Comparison of ENCODE assay signal across 37 mouse cellular contexts in the genomic region with DNA sequence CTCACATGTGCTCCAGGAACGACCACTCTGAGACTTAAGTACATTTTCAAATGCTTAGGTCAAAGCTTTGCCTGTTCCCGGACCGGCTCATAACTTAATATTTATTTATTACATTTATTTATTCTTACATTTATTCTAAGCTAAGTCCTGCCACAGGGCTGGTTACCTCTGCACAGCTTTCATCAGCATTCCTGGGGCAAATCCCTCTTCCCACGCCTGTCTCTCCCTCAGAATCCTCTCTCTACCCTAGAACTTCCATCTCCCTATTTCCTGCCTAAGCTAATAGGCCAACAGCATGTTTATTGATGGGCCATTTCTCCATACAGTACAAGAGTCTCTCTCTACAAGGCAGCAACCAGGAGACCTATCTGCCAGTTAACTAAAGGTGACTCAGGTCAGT. TPM values are rescaled to one million over a fixed set of nuclear protein-coding genes. Genes with fewer than 3 reads are reported as not detected.
"Had no signal": no experiment of that assay in that cellular context is flagged by ENCODE, and none has a peak within 500 bp of the region (broad histone marks: within the 10 kb centered on the region; RNA-seq: fewer than 3 reads in every experiment).

No protein-coding gene starts in this region.

- H3K4me2 ChIP-seq: heart, embryonic 12.5 days; hindbrain, embryonic 12.5 days; hindbrain, embryonic 14.5 days; limb, embryonic 12.5 days; liver, embryonic 11.5 days; liver, embryonic 13.5 days had no signal

- H3K36me3 ChIP-seq: heart, embryonic 10.5 days; heart, embryonic 12.5 days; hindbrain, embryonic 10.5 days; hindbrain, embryonic 12.5 days; limb, embryonic 10.5 days; limb, embryonic 12.5 days; liver, embryonic 13.5 days had no signal

- H3K4me3 ChIP-seq: heart, embryonic 10.5 days; heart, embryonic 12.5 days; hindbrain, embryonic 10.5 days; hindbrain, embryonic 12.5 days; layer of hippocampus, adult 2 months; left cerebral cortex, adult 2 months; limb, embryonic 10.5 days; limb, embryonic 12.5 days; liver, embryonic 13.5 days had no signal

- H3K9ac ChIP-seq: forebrain, postnatal 0 days; heart, embryonic 12.5 days; hindbrain, embryonic 12.5 days; hindbrain, embryonic 14.5 days; limb, embryonic 12.5 days; liver, embryonic 13.5 days had no signal

- H3K27ac ChIP-seq: heart, embryonic 10.5 days; hindbrain, embryonic 10.5 days; hindbrain, embryonic 12.5 days; hindbrain, embryonic 14.5 days; layer of hippocampus, adult 2 months; left cerebral cortex, adult 2 months; limb, embryonic 10.5 days; limb, embryonic 12.5 days; liver, embryonic 13.5 days had no signal

- DNase-seq: forebrain, postnatal 0 days; gastrocnemius, postnatal 14 days; gastrocnemius, postnatal 36 days; heart, postnatal 10 days; heart, postnatal 4 days; kidney, adult 18-20 months; kidney, adult 8-10 months; kidney, postnatal 10 days; kidney, postnatal 25 days; kidney, postnatal 4 days; liver; liver, embryonic 13.5 days had no signal

- H3K9me3 ChIP-seq: heart, embryonic 10.5 days; hindbrain, embryonic 12.5 days; limb, embryonic 10.5 days; limb, embryonic 12.5 days; liver, embryonic 13.5 days had no signal

- ATAC-seq: forebrain, postnatal 0 days; hindbrain, embryonic 16.5 days; inflammation-experienced regulatory T-cells, adult 6 months had no signal

- H3K4me1 ChIP-seq: hindbrain, embryonic 12.5 days; limb, embryonic 12.5 days; liver, embryonic 13.5 days had no signal

RNA-seq across cellular contexts. Expression of a gene that starts 1.4 kb away (rescaled TPM):
- total RNA-seq: gastrocnemius, adult 18-20 months; gastrocnemius, postnatal 36 days; granulocyte monocyte progenitor cell, adult 5-6 weeks; heart, adult 8-10 months; heart, postnatal 10 days; heart, postnatal 25 days had no signal
- polyA plus RNA-seq: heart, embryonic 10.5 days; heart, embryonic 14.5 days; hindbrain, embryonic 12.5 days; inflammation-experienced regulatory T-cells, adult 6 months; kidney, embryonic 14.5 days; kidney, embryonic 16.5 days; limb, embryonic 10.5 days; limb, embryonic 12.5 days; liver, embryonic 11.5 days; liver, embryonic 13.5 days had no signal

RNA-seq across cellular contexts. Expression of a gene that starts 15.8 kb away (rescaled TPM):
- total RNA-seq: gastrocnemius, adult 18-20 months; gastrocnemius, adult 8-10 months; gastrocnemius, postnatal 14 days; gastrocnemius, postnatal 36 days; granulocyte monocyte progenitor cell, adult 5-6 weeks had no signal
- polyA plus RNA-seq: inflammation-experienced regulatory T-cells, adult 6 months had no signal

RNA-seq across cellular contexts. Expression of a gene that starts 29.0 kb away (rescaled TPM):
- total RNA-seq: forebrain, postnatal 0 days; gastrocnemius, adult 18-20 months; gastrocnemius, adult 8-10 months; gastrocnemius, postnatal 14 days; gastrocnemius, postnatal 36 days; granulocyte monocyte progenitor cell, adult 5-6 weeks; heart, postnatal 10 days; heart, postnatal 25 days; heart, postnatal 4 days; layer of hippocampus, postnatal 25 days; left cerebral cortex, postnatal 14 days; left cerebral cortex, postnatal 36 days had no signal
- polyA plus RNA-seq: forebrain, postnatal 0 days; heart, embryonic 10.5 days; heart, embryonic 12.5 days; heart, embryonic 14.5 days; heart, embryonic 16.5 days; hindbrain, embryonic 10.5 days; hindbrain, embryonic 12.5 days; hindbrain, embryonic 14.5 days; hindbrain, embryonic 16.5 days; inflammation-experienced regulatory T-cells, adult 6 months; kidney, embryonic 14.5 days; kidney, embryonic 16.5 days; limb, embryonic 10.5 days; limb, embryonic 12.5 days; limb, embryonic 14.5 days; liver, embryonic 11.5 days had no signal
